Mouse (Mus musculus) spleen, adult 2 months (tissue): ENCODE data around the gene Tenm3.

Source experiments
- CTCF ChIP-seq: fragments of 200-500 bp; IDR thresholded peaks from 2 replicates; pipeline ENCODE4 v1.5.1; 2011; ENCODE audit warnings: mild to moderate bottlenecking, inconsistent platforms; ENCODE audit not compliant: insufficient read depth, insufficient read length, insufficient replicate concordance; ENCODE audit errors: extremely low read depth
- POLR2A ChIP-seq: fragments of 200-500 bp; IDR thresholded peaks from 2 replicates; pipeline ENCODE4 v1.6.1; 2011; ENCODE audit warnings: low read depth, low read length, inconsistent platforms

DNA sequence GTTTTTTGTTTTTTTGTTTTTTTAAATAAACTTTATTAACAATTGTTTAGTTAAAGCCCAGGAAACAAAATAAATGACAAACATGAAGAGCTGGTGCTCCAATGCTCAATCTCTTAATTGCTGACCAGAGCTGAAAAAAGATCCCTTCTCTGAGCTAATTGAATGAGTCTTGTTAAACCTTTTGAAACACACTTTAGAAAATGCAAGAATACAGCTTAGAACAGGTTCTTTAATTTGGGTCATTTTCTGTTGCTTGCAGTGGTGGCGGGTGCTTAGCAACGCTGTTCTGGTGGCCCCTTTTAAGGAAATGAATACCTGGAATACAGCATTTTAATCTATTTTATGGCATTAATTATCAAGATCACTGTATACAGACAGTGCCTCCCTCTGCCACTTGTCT lies 291.4 kb downstream of the Tenm3 start:
- TF ChIP-seq POLR2A = no peak
- TF ChIP-seq CTCF = no peak
